Mouse (Mus musculus): ENCODE results near the gene Ppa1.

Ppa1 gene

GRCm38 (mm10) chr10:61648737-61649645 is 639 bp downstream of the Ppa1 start:
- 2% methylated on average over 49 of the region's 49 CpGs for WGBS

- 93% methylated on average over 4 of the region's 4 CpGs for WGBS
These were observed 5.8 kb downstream of the Ppa1 start for GRCm38 (mm10) chr10:61654105-61654504.

- 86% methylated on average over 7 of the region's 7 CpGs for WGBS
These were observed 6.3 kb downstream of the Ppa1 start for GRCm38 (mm10) chr10:61654691-61655090.

- 99% methylated on average over 3 of the region's 3 CpGs for WGBS
These were observed 6.8 kb downstream of the Ppa1 start for GRCm38 (mm10) chr10:61655188-61655587.

- WGBS: 88% methylated on average over 18 of the region's 18 CpGs
These were observed 8.9 kb downstream of the Ppa1 start for GRCm38 (mm10) chr10:61656928-61657882.

GRCm38 (mm10) chr10:61657985-61658384 is 9.6 kb downstream of the Ppa1 start:
- WGBS: 23% methylated on average over 4 of the region's 4 CpGs

GRCm38 (mm10) chr10:61661887-61662286 is 13.5 kb downstream of the Ppa1 start:
- WGBS: 67% methylated on average over 8 of the region's 8 CpGs

GRCm38 (mm10) chr10:61662391-61662988 is 14.1 kb downstream of the Ppa1 start:
- WGBS: 49% methylated on average over 10 of the region's 10 CpGs

GRCm38 (mm10) chr10:61665111-61665510 is 16.8 kb downstream of the Ppa1 start:
- WGBS: 96% methylated on average over 10 of the region's 10 CpGs

- 95% methylated on average over 3 of the region's 3 CpGs for WGBS
These were observed 17.3 kb downstream of the Ppa1 start for GRCm38 (mm10) chr10:61665651-61666050.

GRCm38 (mm10) chr10:61669289-61669688 is 20.9 kb downstream of the Ppa1 start:
- WGBS: 54% methylated on average over 7 of the region's 7 CpGs

GRCm38 (mm10) chr10:61670758-61671157 is 22.4 kb downstream of the Ppa1 start:
- 94% methylated on average over 3 of the region's 3 CpGs for WGBS

- WGBS: 82% methylated on average over 3 of the region's 3 CpGs
These were observed 27.6 kb downstream of the Ppa1 start for GRCm38 (mm10) chr10:61675935-61676334.

- WGBS: 31% methylated on average over 9 of the region's 9 CpGs
These were observed 31.2 kb downstream of the Ppa1 start for GRCm38 (mm10) chr10:61679545-61679944.

GRCm38 (mm10) chr10:61680015-61680913 is 31.9 kb downstream of the Ppa1 start, which contains the start of gene Sar1a:
Gene Sar1a, plus strand, starts transcription at chr10:61680299.
- under 1% methylated on average over 84 of the region's 84 CpGs for WGBS

- WGBS: 73% methylated on average over 8 of the region's 8 CpGs
These were observed 41.1 kb downstream of the Ppa1 start for GRCm38 (mm10) chr10:61689405-61689804.

- WGBS: 65% methylated on average over 4 of the region's 4 CpGs
These were observed 45.2 kb downstream of the Ppa1 start for GRCm38 (mm10) chr10:61693563-61693962.

GRCm38 (mm10) chr10:61694870-61695670 is 46.7 kb downstream of the Ppa1 start, which contains the start of gene Tysnd1:
Gene Tysnd1, plus strand, starts transcription at chr10:61695514.
- 1% methylated on average over 42 of the region's 42 CpGs for WGBS

- WGBS: under 1% methylated on average over 111 of the region's 111 CpGs
These were observed 47.6 kb downstream of the Ppa1 start for GRCm38 (mm10) chr10:61695703-61696559.

Data from cerebral cortex, adult 2 months (tissue).